Mouse (Mus musculus) MN1 (cell line): ENCODE results near the gene Dclre1b.

Source experiments
- DNase-seq: peaks from one replicate; pipeline ENCODE4 v3.0.0-alpha.2; 2016; ENCODE audit warnings: low spot score

The Dclre1b gene

DNA sequence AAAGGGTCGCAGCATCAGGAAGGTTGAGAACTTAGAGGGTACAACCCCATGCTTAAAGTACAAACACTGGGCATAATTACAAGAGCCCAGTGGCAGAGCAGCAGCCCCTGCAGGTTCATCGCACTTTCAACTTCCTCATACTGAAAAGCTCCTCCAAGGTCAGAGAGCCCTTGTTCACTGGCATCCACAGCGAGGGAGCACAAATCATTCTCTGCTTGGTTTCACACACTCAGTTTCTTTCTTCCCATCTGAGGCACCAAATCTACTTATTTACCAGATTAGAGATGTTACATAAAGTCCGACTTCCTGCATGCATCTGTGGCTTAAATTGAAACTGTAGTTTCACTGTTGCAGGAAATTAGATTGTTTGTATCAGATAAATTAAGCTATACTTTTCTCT is 36.4 kb downstream of the Dclre1b start:
- DNase-seq, result no peak

DNA sequence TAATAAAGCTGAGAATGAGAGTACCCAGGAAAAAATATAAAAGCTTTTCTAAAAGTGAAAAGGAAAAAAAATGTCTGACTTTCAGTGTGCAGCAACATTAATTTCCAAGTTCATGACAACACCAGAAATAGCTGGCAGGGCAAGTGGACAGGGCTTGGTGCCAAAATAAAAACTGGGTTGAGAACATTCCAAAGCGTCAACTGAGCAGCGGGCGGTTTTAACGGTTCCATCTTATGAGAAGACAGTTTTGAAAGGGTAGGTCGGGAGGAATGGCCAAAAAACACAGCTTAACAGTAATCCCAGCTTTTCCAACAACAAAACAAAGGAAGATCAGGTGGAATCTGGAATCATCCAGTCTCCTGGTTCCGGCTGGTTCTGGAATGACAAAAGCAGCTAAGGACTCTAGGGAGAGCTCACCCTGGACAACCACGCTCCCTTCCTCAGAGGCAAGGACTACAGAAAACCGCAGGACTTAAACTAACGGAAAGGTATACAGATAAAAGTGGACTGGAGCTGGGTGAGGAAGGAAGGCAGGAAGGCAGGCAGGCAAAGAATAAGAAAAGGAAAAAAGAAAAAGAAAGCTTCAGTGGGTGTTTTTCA is 37.6 kb downstream of the Dclre1b start:
- no peak for DNase-seq

- DNase-seq, result no peak
Measured at GRCm38 (mm10) chr3:103766789-103767188, 42.5 kb downstream of the Dclre1b start.

DNA sequence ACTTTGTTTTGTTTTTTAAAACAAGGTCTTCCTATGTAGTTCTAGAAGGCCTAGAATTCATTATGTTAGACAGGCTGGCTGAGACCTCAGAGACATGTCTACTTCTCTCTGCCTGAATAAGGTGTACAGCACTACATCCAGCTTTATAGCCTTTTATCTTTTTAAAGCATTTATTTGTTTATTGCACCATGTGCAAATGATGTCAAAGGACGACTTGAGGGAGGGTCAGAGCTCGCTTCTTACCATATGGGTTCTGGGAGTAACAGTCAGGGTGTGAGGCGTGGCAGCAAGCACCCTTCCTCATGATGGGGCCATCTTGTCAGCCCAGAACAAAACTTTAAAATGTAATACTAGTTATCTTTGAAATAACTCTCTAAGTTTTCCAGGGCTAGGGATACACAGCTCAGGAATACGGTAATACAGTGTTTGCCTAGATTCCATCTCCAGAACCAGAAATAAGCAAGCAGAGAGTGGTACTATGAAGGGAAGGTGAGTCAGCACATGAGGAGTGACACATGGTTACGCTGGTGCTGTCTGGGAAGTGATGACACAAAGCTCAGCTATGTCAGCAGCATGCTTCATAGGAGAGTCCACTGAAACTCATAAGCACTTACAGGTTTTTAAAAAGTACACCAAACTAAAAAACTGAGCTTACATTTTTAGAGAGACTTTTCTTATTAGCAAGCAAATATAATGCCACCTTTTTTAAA is 49.8 kb downstream of the Dclre1b start:
- peak; percentile 20 for DNase-seq

- DNase-seq, result no peak
Measured at GRCm38 (mm10) chr3:103758456-103758855, 50.8 kb downstream of the Dclre1b start.

DNA sequence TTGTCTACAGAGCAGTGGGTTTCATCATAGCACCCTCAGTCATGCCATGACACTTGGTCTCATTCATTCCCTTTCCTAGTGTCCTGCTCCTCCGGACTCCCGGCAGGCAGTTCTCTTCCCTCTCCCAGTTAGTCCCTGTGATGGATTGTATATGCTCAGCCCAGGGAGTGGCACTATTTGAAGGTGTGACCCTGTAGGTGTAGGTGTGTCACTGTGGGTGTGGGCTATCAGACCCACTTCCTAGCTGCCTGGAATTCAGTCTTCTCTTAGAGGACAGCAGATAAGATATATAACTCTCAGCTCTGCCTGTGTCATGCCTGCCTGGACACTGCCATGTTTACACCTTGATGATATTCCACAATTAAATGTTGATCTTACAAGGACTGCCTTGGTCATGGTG is 52.3 kb downstream of the Dclre1b start:
- no peak for DNase-seq

DNA sequence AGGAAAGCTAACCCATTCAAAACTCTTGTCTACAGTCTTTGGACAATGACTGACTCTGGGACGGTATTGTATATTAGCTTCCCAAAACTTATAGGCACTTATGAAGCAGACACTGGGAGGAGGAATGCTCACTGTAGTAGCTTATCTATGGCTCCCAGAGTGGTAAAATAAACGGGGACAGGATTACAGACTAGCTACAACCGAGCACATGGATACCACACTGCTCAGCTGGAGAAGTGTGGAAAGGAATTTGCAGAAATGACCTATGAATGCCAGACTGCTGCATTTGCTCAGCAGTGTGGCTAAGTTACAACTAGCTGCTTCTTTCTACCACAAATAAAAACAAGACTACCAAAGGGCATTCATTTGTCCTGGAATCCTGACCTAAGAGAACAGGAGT is 53.9 kb downstream of the Dclre1b start:
- DNase-seq, result no peak

GRCm38 (mm10) chr3:103751558-103751957 is 57.7 kb downstream of the Dclre1b start:
- DNase-seq, result no peak
